Mouse (Mus musculus) neural tube, embryonic 14.5 days (tissue): ENCODE results near the gene Vav1. TPM values are rescaled to one million over a fixed set of nuclear protein-coding genes. Genes with fewer than 3 reads are reported as not detected.

Source experiments
- ATAC-seq: fragments of 200-750 bp; cut with Nextera tagmentation; 2 replicates; pipeline ENCODE4 v1.8.0; 2017; ENCODE audit warnings: low read depth, mild to moderate bottlenecking, moderate TSS enrichment, moderate library complexity
- H3K27ac ChIP-seq: fragments of 300-500 bp; sonication (generic); 2 replicates; pipeline ENCODE4 v1.5.1; 2014; ENCODE audit warnings: low read depth, mild to moderate bottlenecking, control low read depth, low read length, moderate library complexity, mixed read lengths
- H3K27me3 ChIP-seq: fragments of 300-500 bp; sonication (generic); 2 replicates; pipeline ENCODE4 v1.6.1; 2014; ENCODE audit warnings: low read length; ENCODE audit not compliant: control insufficient read depth, insufficient read depth
- H3K36me3 ChIP-seq: fragments of 300-500 bp; sonication (generic); 2 replicates; pipeline ENCODE4 v1.6.1; 2014; ENCODE audit warnings: low read length, mixed read lengths; ENCODE audit not compliant: control insufficient read depth, insufficient read depth
- H3K4me1 ChIP-seq: fragments of 300-500 bp; sonication (generic); 2 replicates; pipeline ENCODE4 v1.6.1; 2014; ENCODE audit warnings: low read length; ENCODE audit not compliant: control insufficient read depth, insufficient read depth
- H3K4me2 ChIP-seq: fragments of 300-500 bp; sonication (generic); 2 replicates; pipeline ENCODE4 v1.6.1; 2014; ENCODE audit warnings: mild to moderate bottlenecking, low read depth, low read length, control low read depth
- H3K4me3 ChIP-seq: fragments of 300-500 bp; sonication (generic); 2 replicates; pipeline ENCODE4 v1.5.1; 2014; ENCODE audit warnings: low read depth, low read length, control low read depth, mixed read lengths
- H3K9ac ChIP-seq: fragments of 300-500 bp; sonication (generic); replicated peaks from 2 replicates; pipeline ENCODE4 v1.6.1; 2014; ENCODE audit warnings: low read depth, mild to moderate bottlenecking, control low read depth, low read length, mixed read lengths
- H3K9me3 ChIP-seq: fragments of 300-500 bp; sonication (generic); 2 replicates; pipeline ENCODE4 v1.6.1; 2016; ENCODE audit warnings: low read length; ENCODE audit not compliant: control insufficient read depth
- WGBS: fragments of 180-500 bp; shearing (Covaris S2); extraction: QIAGEN DNeasy Blood & Tissue Kit; methylation state at CpG from one replicate; pipeline ENCODE4 v1.1.7; 2014; 5-methylcytosine and 5-hydroxymethylcytosine counted together
- polyA plus RNA-seq: library from polyadenylated mRNA; unstranded; fragments of >200 nt; fragmentation: Nextera tagmentation; extraction: Ambion mirVana; gene quantifications from 2 replicates; pipeline ENCODE4 v1.2.1, GENCODE M21; 2014

The Vav1 gene
- polyA plus RNA-seq, 1 experiment from 2014 or later: 1.1 TPM

GRCm38 (mm10) chr17:57249186-57250181 is 29.4 kb upstream of the Vav1 start, which contains the start of gene Trip10:
Gene Trip10 (plus strand): TSS chr17:57249455.
- whole genome bisulfite sequencing: under 1% methylated on average over 48 of the region's 52 CpGs
- ATAC-seq: peak; percentile 7; the same call in 1 of the 2 replicates
- no peaks in the 10 kb centered on the region for H3K27me3 ChIP-seq

GRCm38 (mm10) chr17:57250461-57251160 is 28.3 kb upstream of the Vav1 start:
- H3K9me3 ChIP-seq: no peaks in the 10 kb centered on the region
- peaks cover 15% of the 10 kb centered on the region; the same call in 1 of the 2 replicates for H3K4me1 ChIP-seq
- H3K27ac ChIP-seq: no peak overlapping the region
- H3K9ac ChIP-seq: peak overlapping the region; percentile 4; the same call in 1 of the 2 replicates
- peak overlapping the region; percentile 89 for H3K4me2 ChIP-seq
- H3K36me3 ChIP-seq: no peaks in the 10 kb centered on the region
- no peaks in the 10 kb centered on the region for H3K27me3 ChIP-seq
- WGBS: 3% methylated on average over 33 of the region's 33 CpGs
- ATAC-seq: no peak
- H3K4me3 ChIP-seq: peak overlapping the region; percentile 52

More at GRCm38 (mm10) chr17:57249186-57250181, 29.4 kb upstream of the Vav1 start, which contains the start of gene Trip10:
- H3K9me3 ChIP-seq: no peaks in the 10 kb centered on the region
- peak within 1 kb of the TSS; percentile 52 for H3K4me3 ChIP-seq
- H3K4me2 ChIP-seq: peak within 1 kb of the TSS; percentile 89
- H3K36me3 ChIP-seq: no peaks in the 10 kb centered on the region
- H3K27ac ChIP-seq: peak within 1 kb of the TSS; percentile 55
- H3K9ac ChIP-seq: peak within 1 kb of the TSS; percentile 46; the same call in 1 of the 2 replicates
- H3K4me1 ChIP-seq: peaks cover 15% of the 10 kb centered on the region; the same call in 1 of the 2 replicates

DNA sequence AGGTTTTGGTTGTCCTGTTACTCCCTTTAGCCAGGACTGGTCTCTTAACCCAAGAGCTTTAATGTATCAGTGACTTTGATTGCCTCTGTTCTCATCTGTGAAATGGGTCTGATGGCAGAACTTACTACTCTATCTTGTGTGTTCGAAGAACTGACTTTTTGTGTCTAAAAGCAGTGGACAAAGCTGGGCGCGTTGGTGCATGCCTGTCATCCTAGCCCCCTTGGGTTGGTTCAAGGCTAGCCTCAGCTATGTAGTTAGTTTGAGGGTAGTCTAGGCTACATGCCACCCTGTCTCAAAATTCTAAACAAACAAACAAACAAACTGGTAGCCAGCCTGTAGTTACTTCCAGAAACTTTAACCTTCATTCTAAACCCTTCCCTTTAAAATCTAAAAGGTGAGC is 27.5 kb upstream of the Vav1 start:
- no peak overlapping the region for H3K27ac ChIP-seq
- 96% methylated on average over 3 of the region's 3 CpGs for WGBS
- H3K9ac ChIP-seq: no peak overlapping the region
- no peaks in the 10 kb centered on the region for H3K36me3 ChIP-seq
- no peaks in the 10 kb centered on the region for H3K9me3 ChIP-seq
- H3K4me1 ChIP-seq: peaks cover 15% of the 10 kb centered on the region; the same call in 1 of the 2 replicates
- ATAC-seq: no peak
- H3K27me3 ChIP-seq: no peaks in the 10 kb centered on the region
- H3K4me3 ChIP-seq: no peak overlapping the region
- H3K4me2 ChIP-seq: no peak overlapping the region

DNA sequence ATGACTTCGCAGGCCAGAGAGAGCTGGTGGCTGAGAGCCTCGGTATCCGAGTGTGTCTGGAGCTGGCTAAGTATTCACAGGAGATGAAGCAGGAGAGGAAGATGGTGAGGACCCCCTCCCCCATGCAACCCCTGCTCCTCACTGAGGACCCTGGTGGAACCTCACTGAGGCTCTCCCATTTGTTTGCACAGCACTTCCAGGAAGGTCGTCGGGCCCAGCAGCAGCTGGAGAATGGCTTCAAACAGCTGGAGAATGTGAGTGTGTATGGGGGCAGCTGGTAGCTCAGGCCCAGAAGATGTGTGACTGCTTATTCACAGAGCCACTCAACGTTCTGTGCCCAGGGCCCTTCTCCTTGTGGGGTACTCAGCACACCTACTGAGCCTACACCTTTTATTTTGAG is 25.6 kb upstream of the Vav1 start:
- WGBS: 86% methylated on average over 6 of the region's 6 CpGs
- Histone ChIP-seq H3K4me2 (no peak overlapping the region), H3K9me3 (no peaks in the 10 kb centered on the region), H3K4me1 (peaks cover 10% of the 10 kb centered on the region; the same call in 1 of the 2 replicates), H3K36me3 (no peaks in the 10 kb centered on the region), H3K4me3 (no peak overlapping the region), H3K9ac (no peak overlapping the region), H3K27ac (no peak overlapping the region), H3K27me3 (no peaks in the 10 kb centered on the region)
- ATAC-seq: no peak

GRCm38 (mm10) chr17:57255354-57255753 is 23.5 kb upstream of the Vav1 start:
- Histone ChIP-seq H3K4me1 (0 out of 2 replicates have a peak, but pooled peaks cover 2% of the 10 kb centered on the region), H3K27ac (no peak overlapping the region), H3K9ac (no peak overlapping the region), H3K9me3 (no peaks in the 10 kb centered on the region), H3K4me3 (no peak overlapping the region), H3K27me3 (no peaks in the 10 kb centered on the region), H3K36me3 (no peaks in the 10 kb centered on the region), H3K4me2 (no peak overlapping the region)
- 95% methylated on average over 14 of the region's 14 CpGs for WGBS
- no peak for ATAC-seq

DNA sequence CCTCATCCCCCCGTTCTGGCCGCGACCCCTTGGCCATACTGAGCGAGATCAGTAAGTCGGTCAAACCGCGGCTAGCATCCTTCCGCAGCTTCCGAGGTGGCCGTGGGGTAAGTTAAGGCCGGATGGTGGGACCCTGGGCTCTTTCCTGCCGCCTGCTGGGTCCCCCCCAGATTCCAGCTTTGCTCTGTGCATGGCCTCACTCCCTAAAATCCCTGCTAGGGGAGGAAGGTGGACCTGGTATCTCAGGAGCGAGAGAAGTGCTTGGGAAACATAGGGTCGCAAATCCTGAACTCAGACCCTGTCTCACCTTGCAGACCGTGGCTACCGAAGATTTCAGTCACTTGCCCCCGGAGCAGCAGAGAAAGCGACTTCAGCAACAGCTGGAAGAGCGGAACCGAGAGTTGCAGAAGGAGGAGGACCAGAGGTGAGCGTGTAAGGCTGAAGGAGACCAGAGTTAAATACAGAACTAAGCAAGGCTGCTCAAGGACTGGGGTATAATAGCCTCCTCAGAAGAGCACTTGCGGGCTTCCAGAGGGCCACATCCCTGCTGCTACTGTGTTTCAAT is 21.9 kb upstream of the Vav1 start:
- H3K4me1 ChIP-seq: no peaks in the 10 kb centered on the region
- no peak overlapping the region for H3K27ac ChIP-seq
- no peak overlapping the region for H3K4me3 ChIP-seq
- no peaks in the 10 kb centered on the region for H3K36me3 ChIP-seq
- H3K27me3 ChIP-seq: no peaks in the 10 kb centered on the region
- 95% methylated on average over 22 of the region's 22 CpGs for WGBS
- ATAC-seq: no peak
- H3K4me2 ChIP-seq: no peak overlapping the region
- H3K9ac ChIP-seq: no peak overlapping the region
- H3K9me3 ChIP-seq: no peaks in the 10 kb centered on the region

DNA sequence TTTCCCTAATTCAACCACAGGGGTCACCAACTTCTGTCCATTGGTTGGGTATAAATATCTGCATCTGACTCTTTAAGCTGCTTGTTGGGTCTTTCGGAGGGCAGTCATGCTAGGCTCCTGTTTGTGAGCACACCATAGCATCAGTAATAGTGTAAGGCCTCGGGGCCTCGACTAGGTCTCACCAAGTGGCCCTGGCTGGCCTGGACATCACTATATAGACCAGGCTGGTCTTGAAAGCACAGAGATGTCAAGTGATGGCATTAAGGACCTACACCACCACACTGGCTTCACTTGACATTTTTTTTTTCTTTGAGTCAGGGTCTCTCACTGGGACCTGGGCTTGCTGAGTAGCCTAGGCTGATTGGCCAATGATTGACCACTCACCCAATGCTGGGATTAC is 20.7 kb upstream of the Vav1 start:
- Histone ChIP-seq H3K9ac (no peak overlapping the region), H3K27me3 (no peaks in the 10 kb centered on the region), H3K4me2 (no peak overlapping the region), H3K27ac (no peak overlapping the region), H3K36me3 (no peaks in the 10 kb centered on the region), H3K4me1 (no peaks in the 10 kb centered on the region), H3K9me3 (no peaks in the 10 kb centered on the region), H3K4me3 (no peak overlapping the region)
- WGBS: 92% methylated on average over 3 of the region's 3 CpGs
- ATAC-seq: no peak

DNA sequence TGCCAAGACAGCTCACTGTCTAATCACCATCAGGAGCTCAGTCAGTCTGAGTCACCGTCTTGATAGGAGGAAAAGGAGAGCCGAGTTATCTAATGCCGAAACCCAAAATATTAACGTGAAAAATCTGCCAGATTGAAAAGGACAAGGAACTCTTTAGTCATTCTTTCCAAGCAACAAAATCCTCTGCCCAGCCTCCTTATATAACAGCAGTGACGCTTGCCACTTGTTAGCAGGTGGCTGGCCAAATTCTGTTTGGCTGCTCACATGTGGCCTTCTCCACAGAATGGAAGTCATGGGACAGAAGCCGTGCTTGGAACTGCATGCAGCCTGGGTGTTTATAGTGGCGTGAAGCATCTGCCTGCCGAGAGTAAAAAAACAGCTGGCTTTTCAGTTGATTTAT is 19.2 kb upstream of the Vav1 start:
- Histone ChIP-seq H3K9ac (no peak overlapping the region), H3K4me1 (no peaks in the 10 kb centered on the region), H3K36me3 (no peaks in the 10 kb centered on the region), H3K27ac (no peak overlapping the region), H3K9me3 (no peaks in the 10 kb centered on the region), H3K4me3 (no peak overlapping the region), H3K27me3 (no peaks in the 10 kb centered on the region), H3K4me2 (no peak overlapping the region)
- ATAC-seq: no peak
- WGBS: 95% methylated on average over 8 of the region's 8 CpGs
